In genomic region chr6:100297536-100297935, GRCm38 (mm10) we compare ENCODE assay signal across 19 mouse cellular contexts. TPM values are rescaled to one million over a fixed set of nuclear protein-coding genes. Genes with fewer than 3 reads are reported as not detected.
DNase-seq lines count a peak whose midpoint lies in the region; ATAC-seq and TF ChIP-seq lines count a peak whose summit lies in the region.
"Had no signal": no experiment of that assay in that cellular context is flagged by ENCODE, and none has a peak within 500 bp of the region (broad histone marks: within the 10 kb centered on the region; RNA-seq: fewer than 3 reads in every experiment).

No protein-coding gene starts in this region.

- no peak overlapping the region for H3K4me2 ChIP-seq in lung, postnatal 0 days (replicated peaks; ENCODE audit: low read depth, low read length)
- no peak overlapping the region for H3K4me2 ChIP-seq in stomach, embryonic 16.5 days (ENCODE audit: low read depth, low read length)
- no peak overlapping the region for H3K4me2 ChIP-seq in forebrain, embryonic 15.5 days (replicated peaks)
- H3K4me2 ChIP-seq: embryonic facial prominence, embryonic 12.5 days; hindbrain, embryonic 13.5 days; liver, embryonic 12.5 days had no signal

- no peak overlapping the region for H3K9ac ChIP-seq in lung, postnatal 0 days (replicated peaks; ENCODE audit: low read depth)
- H3K9ac ChIP-seq in stomach, embryonic 16.5 days (ENCODE audit: low read length), result no peak overlapping the region
- no peak overlapping the region for H3K9ac ChIP-seq in forebrain, embryonic 15.5 days (replicated peaks)
- H3K9ac ChIP-seq: embryonic facial prominence, embryonic 12.5 days; hindbrain, embryonic 13.5 days; liver, embryonic 12.5 days had no signal

- TF ChIP-seq EP300 in lung, postnatal 0 days (IDR thresholded peaks at IDR 0.05), result no peak

- peak; percentile 73 for ATAC-seq in lung, postnatal 0 days
- peak; percentile 73 for ATAC-seq in stomach, embryonic 16.5 days (ENCODE audit: insufficient read depth, low FRiP score)
- no peak for ATAC-seq in forebrain, embryonic 15.5 days (replicated peaks)
- ATAC-seq: liver, embryonic 12.5 days; midbrain, embryonic 16.5 days had no signal

- peak; percentile 10 to 62 for DNase-seq in lung, adult 18-20 months
- DNase-seq in lung, postnatal 14 days, result no peak
- DNase-seq in limb, embryonic 10.5 days (ENCODE audit: low spot score), result no peak
- DNase-seq in lung, postnatal 0 days (ENCODE audit: low spot score), result peak; percentile 75
- no peak for DNase-seq in frontal cortex, postnatal 14 days (ENCODE audit: low spot score in 2 of 2)
- DNase-seq: cerebellum, adult 11 months; cerebellum, postnatal 14 days; gastrocnemius, postnatal 14 days; heart, postnatal 10 days; kidney, adult 9 months; left cerebral cortex, postnatal 4 days had no signal

- peak overlapping the region; percentile 33; the same call in 1 of the 2 replicates for H3K27ac ChIP-seq in limb, embryonic 10.5 days
- no peak overlapping the region for H3K27ac ChIP-seq in lung, postnatal 0 days (ENCODE audit: low read length)
- H3K27ac ChIP-seq in stomach, embryonic 16.5 days (ENCODE audit: low read length), result peak overlapping the region; percentile 53
- no peak overlapping the region for H3K27ac ChIP-seq in forebrain, embryonic 15.5 days (replicated peaks)
- H3K27ac ChIP-seq: embryonic facial prominence, embryonic 12.5 days; heart, embryonic 10.5 days; hindbrain, embryonic 13.5 days; layer of hippocampus, adult 2 months; liver, embryonic 12.5 days had no signal

- peaks cover 25% of the 10 kb centered on the region for H3K4me1 ChIP-seq in limb, embryonic 10.5 days
- no peaks in the 10 kb centered on the region for H3K4me1 ChIP-seq in lung, postnatal 0 days (ENCODE audit: insufficient read depth, low read depth, low read length)
- H3K4me1 ChIP-seq in stomach, embryonic 16.5 days (ENCODE audit: control insufficient read depth, insufficient read depth, low read length), result no peaks in the 10 kb centered on the region
- H3K4me1 ChIP-seq in forebrain, embryonic 15.5 days, result no peaks in the 10 kb centered on the region
- H3K4me1 ChIP-seq: hindbrain, embryonic 13.5 days had no signal

- H3K4me3 ChIP-seq in limb, embryonic 10.5 days, result no peak overlapping the region
- H3K4me3 ChIP-seq in lung, postnatal 0 days (ENCODE audit: low read depth, low read length), result no peak overlapping the region
- H3K4me3 ChIP-seq in stomach, embryonic 16.5 days (replicated peaks; ENCODE audit: low read length), result no peak overlapping the region
- H3K4me3 ChIP-seq in forebrain, embryonic 15.5 days, result no peak overlapping the region
- H3K4me3 ChIP-seq: embryonic facial prominence, embryonic 12.5 days; heart, embryonic 10.5 days; hindbrain, embryonic 13.5 days; layer of hippocampus, adult 2 months; liver, embryonic 12.5 days had no signal

- no peaks in the 10 kb centered on the region for H3K36me3 ChIP-seq in limb, embryonic 10.5 days
- H3K36me3 ChIP-seq in lung, postnatal 0 days (ENCODE audit: insufficient read depth, low read length), result no peaks in the 10 kb centered on the region
- no peaks in the 10 kb centered on the region for H3K36me3 ChIP-seq in stomach, embryonic 16.5 days (ENCODE audit: control insufficient read depth, insufficient read depth, low read length)
- no peaks in the 10 kb centered on the region for H3K36me3 ChIP-seq in forebrain, embryonic 15.5 days
- H3K36me3 ChIP-seq: embryonic facial prominence, embryonic 12.5 days; heart, embryonic 10.5 days; hindbrain, embryonic 13.5 days; liver, embryonic 12.5 days had no signal

- no peaks in the 10 kb centered on the region for H3K9me3 ChIP-seq in limb, embryonic 10.5 days (replicated peaks)
- H3K9me3 ChIP-seq in lung, postnatal 0 days (ENCODE audit: low read length), result no peaks in the 10 kb centered on the region
- no peaks in the 10 kb centered on the region for H3K9me3 ChIP-seq in stomach, embryonic 16.5 days (replicated peaks; ENCODE audit: control insufficient read depth, low read length)
- H3K9me3 ChIP-seq in forebrain, embryonic 15.5 days, result no peaks in the 10 kb centered on the region
- H3K9me3 ChIP-seq: embryonic facial prominence, embryonic 12.5 days; heart, embryonic 10.5 days; hindbrain, embryonic 13.5 days; liver, embryonic 12.5 days had no signal

- peaks cover 57% of the 10 kb centered on the region for H3K27me3 ChIP-seq in limb, embryonic 10.5 days (ENCODE audit: low read depth, poor library complexity, severe bottlenecking)
- no peaks in the 10 kb centered on the region for H3K27me3 ChIP-seq in lung, postnatal 0 days (replicated peaks; ENCODE audit: insufficient read depth, low read length)
- no peaks in the 10 kb centered on the region for H3K27me3 ChIP-seq in stomach, embryonic 16.5 days (ENCODE audit: control insufficient read depth, insufficient read depth, low read length)
- H3K27me3 ChIP-seq in forebrain, embryonic 15.5 days, result no peaks in the 10 kb centered on the region

- WGBS in limb, embryonic 10.5 days, result 84% methylated on average over 8 of the region's 8 CpGs
- WGBS in lung, postnatal 0 days, result 53% methylated on average over 8 of the region's 8 CpGs
- WGBS in stomach, embryonic 16.5 days, result 60% methylated on average over 8 of the region's 8 CpGs
- 87% methylated on average over 8 of the region's 8 CpGs for WGBS in forebrain, embryonic 15.5 days

- TF ChIP-seq CTCF in lung, postnatal 0 days (IDR thresholded peaks at IDR 0.05), result no peak

RNA-seq across cellular contexts. Expression of gene Rybp, which starts 10.3 kb away (rescaled TPM):
- 14.1 and 15.9 TPM in 2 replicates for polyA plus RNA-seq in limb, embryonic 10.5 days (2016; fragmentation: Nextera tagmentation; extraction: Ambion mirVana)
- polyA plus RNA-seq in lung, postnatal 0 days (2015; fragmentation: Nextera tagmentation; extraction: Ambion mirVana), result 16.6 and 21.8 TPM in 2 replicates
- 8.9 and 10.5 TPM in 2 replicates for polyA plus RNA-seq in stomach, embryonic 16.5 days (2015; fragmentation: Nextera tagmentation; extraction: Ambion mirVana)
- 26.8 and 27.4 TPM in 2 replicates for polyA plus RNA-seq in forebrain, embryonic 15.5 days (2015; fragmentation: Nextera tagmentation; extraction: Ambion mirVana)

Comparison
In these comparisons a context has a peak if more than half of its experiments do, and no peak if none do; other contexts are left out.
1. DNase-seq: peak in lung, adult 18-20 months (2 of 2) and lung, postnatal 0 days (single experiment); none in lung, postnatal 14 days (single experiment), limb, embryonic 10.5 days (single experiment) and frontal cortex, postnatal 14 days (0 of 2).
2. H3K27ac ChIP-seq: peak in limb, embryonic 10.5 days (single experiment) and stomach, embryonic 16.5 days (single experiment); none in lung, postnatal 0 days (single experiment) and forebrain, embryonic 15.5 days (single experiment).